Mouse (Mus musculus): ENCODE results near the gene Foxo1. TPM values are rescaled to one million over a fixed set of nuclear protein-coding genes. Genes with fewer than 3 reads are reported as not detected.

Gene Foxo1
- polyA plus RNA-seq, 1 experiment from 2014 or later, result 5.8 TPM

- DNase-seq (ENCODE audit: low spot score) (no peak), ATAC-seq (replicated peaks; ENCODE audit: insufficient number of reproducible peaks, low FRiP score, low TSS enrichment, low read depth) (no peak)
- no peak overlapping the region for H3K4me3 ChIP-seq (ENCODE audit: low read depth, low read length)
- H3K36me3 ChIP-seq (replicated peaks; ENCODE audit: control insufficient read depth, insufficient read depth, low read depth, low read length), result no peaks in the 10 kb centered on the region
- no peaks in the 10 kb centered on the region for H3K9me3 ChIP-seq (replicated peaks; ENCODE audit: control insufficient read depth, low read length)
- no peak overlapping the region for H3K9ac ChIP-seq (replicated peaks; ENCODE audit: low read length)
- H3K27me3 ChIP-seq (ENCODE audit: control insufficient read depth, insufficient read depth, low read length), result no peaks in the 10 kb centered on the region
- no peak overlapping the region for H3K4me2 ChIP-seq (ENCODE audit: low read depth, low read length)
- WGBS, result 82% methylated on average over 9 of the region's 9 CpGs
- H3K27ac ChIP-seq (replicated peaks; ENCODE audit: low read depth, low read length), result no peak overlapping the region
- no peaks in the 10 kb centered on the region for H3K4me1 ChIP-seq (ENCODE audit: control insufficient read depth, insufficient read depth, low read length)
Observed at GRCm38 (mm10) chr3:52369204-52369603, 101.1 kb downstream of the Foxo1 start.

- H3K4me3 ChIP-seq (ENCODE audit: low read depth, low read length), result no peak overlapping the region
- H3K27me3 ChIP-seq (ENCODE audit: control insufficient read depth, insufficient read depth, low read length), result no peaks in the 10 kb centered on the region
- no peak overlapping the region for H3K4me2 ChIP-seq (ENCODE audit: low read depth, low read length)
- H3K9me3 ChIP-seq (replicated peaks; ENCODE audit: control insufficient read depth, low read length), result no peaks in the 10 kb centered on the region
- no peak overlapping the region for H3K27ac ChIP-seq (replicated peaks; ENCODE audit: low read depth, low read length)
- DNase-seq (ENCODE audit: low spot score), result no peak
- WGBS, result 65% methylated on average over 7 of the region's 7 CpGs
- ATAC-seq (replicated peaks; ENCODE audit: insufficient number of reproducible peaks, low FRiP score, low TSS enrichment, low read depth), result no peak
- H3K4me1 ChIP-seq (ENCODE audit: control insufficient read depth, insufficient read depth, low read length), result no peaks in the 10 kb centered on the region
- H3K9ac ChIP-seq (replicated peaks; ENCODE audit: low read length), result no peak overlapping the region
- no peaks in the 10 kb centered on the region for H3K36me3 ChIP-seq (replicated peaks; ENCODE audit: control insufficient read depth, insufficient read depth, low read depth, low read length)
Observed at GRCm38 (mm10) chr3:52369881-52370428, 101.8 kb downstream of the Foxo1 start.

- no peak for ATAC-seq (replicated peaks; ENCODE audit: insufficient number of reproducible peaks, low FRiP score, low TSS enrichment, low read depth)
Observed at GRCm38 (mm10) chr3:52376974-52377373, 108.8 kb downstream of the Foxo1 start.

GRCm38 (mm10) chr3:52383351-52383750 lies 115.2 kb downstream of the Foxo1 start:
- 78% methylated on average over 7 of the region's 7 CpGs for WGBS
- no peak overlapping the region for H3K9ac ChIP-seq (replicated peaks; ENCODE audit: low read length)
- ATAC-seq (replicated peaks; ENCODE audit: insufficient number of reproducible peaks, low FRiP score, low TSS enrichment, low read depth), result no peak
- no peaks in the 10 kb centered on the region for H3K9me3 ChIP-seq (replicated peaks; ENCODE audit: control insufficient read depth, low read length)
- no peak overlapping the region for H3K27ac ChIP-seq (replicated peaks; ENCODE audit: low read depth, low read length)
- H3K4me3 ChIP-seq (ENCODE audit: low read depth, low read length), result no peak overlapping the region
- no peak for DNase-seq (ENCODE audit: low spot score)
- no peak overlapping the region for H3K4me2 ChIP-seq (ENCODE audit: low read depth, low read length)
- no peaks in the 10 kb centered on the region for H3K36me3 ChIP-seq (replicated peaks; ENCODE audit: control insufficient read depth, insufficient read depth, low read depth, low read length)
- no peaks in the 10 kb centered on the region for H3K27me3 ChIP-seq (ENCODE audit: control insufficient read depth, insufficient read depth, low read length)
- no peaks in the 10 kb centered on the region for H3K4me1 ChIP-seq (ENCODE audit: control insufficient read depth, insufficient read depth, low read length)

More at GRCm38 (mm10) chr3:52376974-52377373, 108.8 kb downstream of the Foxo1 start:
- Histone ChIP-seq H3K9ac (replicated peaks; ENCODE audit: low read length) (no peak overlapping the region), H3K9me3 (replicated peaks; ENCODE audit: control insufficient read depth, low read length) (no peaks in the 10 kb centered on the region), H3K27me3 (ENCODE audit: control insufficient read depth, insufficient read depth, low read length) (no peaks in the 10 kb centered on the region), H3K36me3 (replicated peaks; ENCODE audit: control insufficient read depth, insufficient read depth, low read depth, low read length) (no peaks in the 10 kb centered on the region), H3K4me3 (ENCODE audit: low read depth, low read length) (no peak overlapping the region), H3K4me1 (ENCODE audit: control insufficient read depth, insufficient read depth, low read length) (no peaks in the 10 kb centered on the region), H3K27ac (replicated peaks; ENCODE audit: low read depth, low read length) (no peak overlapping the region), H3K4me2 (ENCODE audit: low read depth, low read length) (no peak overlapping the region)
- no peak for DNase-seq (ENCODE audit: low spot score)
- 77% methylated on average over 5 of the region's 5 CpGs for WGBS

GRCm38 (mm10) chr3:52386343-52386742 lies 118.2 kb downstream of the Foxo1 start:
- H3K27ac ChIP-seq (replicated peaks; ENCODE audit: low read depth, low read length), result no peak overlapping the region
- DNase-seq (ENCODE audit: low spot score) (no peak), ATAC-seq (replicated peaks; ENCODE audit: insufficient number of reproducible peaks, low FRiP score, low TSS enrichment, low read depth) (no peak)
- no peaks in the 10 kb centered on the region for H3K9me3 ChIP-seq (replicated peaks; ENCODE audit: control insufficient read depth, low read length)
- H3K4me1 ChIP-seq (ENCODE audit: control insufficient read depth, insufficient read depth, low read length), result no peaks in the 10 kb centered on the region
- no peak overlapping the region for H3K4me3 ChIP-seq (ENCODE audit: low read depth, low read length)
- no peaks in the 10 kb centered on the region for H3K27me3 ChIP-seq (ENCODE audit: control insufficient read depth, insufficient read depth, low read length)
- no peaks in the 10 kb centered on the region for H3K36me3 ChIP-seq (replicated peaks; ENCODE audit: control insufficient read depth, insufficient read depth, low read depth, low read length)
- no peak overlapping the region for H3K9ac ChIP-seq (replicated peaks; ENCODE audit: low read length)
- WGBS, result 29% methylated on average over 8 of the region's 8 CpGs
- no peak overlapping the region for H3K4me2 ChIP-seq (ENCODE audit: low read depth, low read length)

GRCm38 (mm10) chr3:52390321-52390720 lies 122.2 kb downstream of the Foxo1 start:
- Histone ChIP-seq H3K36me3 (replicated peaks; ENCODE audit: control insufficient read depth, insufficient read depth, low read depth, low read length) (no peaks in the 10 kb centered on the region), H3K4me3 (ENCODE audit: low read depth, low read length) (no peak overlapping the region), H3K4me1 (ENCODE audit: control insufficient read depth, insufficient read depth, low read length) (no peaks in the 10 kb centered on the region), H3K4me2 (ENCODE audit: low read depth, low read length) (no peak overlapping the region), H3K27me3 (ENCODE audit: control insufficient read depth, insufficient read depth, low read length) (no peaks in the 10 kb centered on the region), H3K27ac (replicated peaks; ENCODE audit: low read depth, low read length) (no peak overlapping the region), H3K9ac (replicated peaks; ENCODE audit: low read length) (no peak overlapping the region), H3K9me3 (replicated peaks; ENCODE audit: control insufficient read depth, low read length) (no peaks in the 10 kb centered on the region)
- WGBS, result 87% methylated on average over 7 of the region's 7 CpGs
- ATAC-seq (replicated peaks; ENCODE audit: insufficient number of reproducible peaks, low FRiP score, low TSS enrichment, low read depth), result no peak
- DNase-seq (ENCODE audit: low spot score), result no peak

- no peak for DNase-seq (ENCODE audit: low spot score)
- Histone ChIP-seq H3K36me3 (replicated peaks; ENCODE audit: control insufficient read depth, insufficient read depth, low read depth, low read length) (no peaks in the 10 kb centered on the region), H3K4me3 (ENCODE audit: low read depth, low read length) (no peak overlapping the region), H3K4me2 (ENCODE audit: low read depth, low read length) (no peak overlapping the region), H3K27me3 (ENCODE audit: control insufficient read depth, insufficient read depth, low read length) (no peaks in the 10 kb centered on the region), H3K4me1 (ENCODE audit: control insufficient read depth, insufficient read depth, low read length) (no peaks in the 10 kb centered on the region), H3K9ac (replicated peaks; ENCODE audit: low read length) (no peak overlapping the region), H3K9me3 (replicated peaks; ENCODE audit: control insufficient read depth, low read length) (no peaks in the 10 kb centered on the region), H3K27ac (replicated peaks; ENCODE audit: low read depth, low read length) (no peak overlapping the region)
- ATAC-seq (replicated peaks; ENCODE audit: insufficient number of reproducible peaks, low FRiP score, low TSS enrichment, low read depth), result no peak
- 70% methylated on average over 17 of the region's 17 CpGs for WGBS
Observed at GRCm38 (mm10) chr3:52390766-52391665, 122.9 kb downstream of the Foxo1 start.

- DNase-seq (ENCODE audit: low spot score) (no peak), ATAC-seq (replicated peaks; ENCODE audit: insufficient number of reproducible peaks, low FRiP score, low TSS enrichment, low read depth) (no peak)
- Histone ChIP-seq H3K4me2 (ENCODE audit: low read depth, low read length) (no peak overlapping the region), H3K36me3 (replicated peaks; ENCODE audit: control insufficient read depth, insufficient read depth, low read depth, low read length) (no peaks in the 10 kb centered on the region), H3K27me3 (ENCODE audit: control insufficient read depth, insufficient read depth, low read length) (no peaks in the 10 kb centered on the region), H3K9me3 (replicated peaks; ENCODE audit: control insufficient read depth, low read length) (no peaks in the 10 kb centered on the region), H3K4me3 (ENCODE audit: low read depth, low read length) (no peak overlapping the region), H3K4me1 (ENCODE audit: control insufficient read depth, insufficient read depth, low read length) (no peaks in the 10 kb centered on the region), H3K27ac (replicated peaks; ENCODE audit: low read depth, low read length) (no peak overlapping the region), H3K9ac (replicated peaks; ENCODE audit: low read length) (no peak overlapping the region)
- WGBS, result 86% methylated on average over 6 of the region's 6 CpGs
Observed at GRCm38 (mm10) chr3:52391897-52392296, 123.8 kb downstream of the Foxo1 start.
